Mouse (Mus musculus) c-Kit-positive CD71-positive TER-119-positive erythroid progenitor cells, embryonic 14.5 days (primary cell): ENCODE measurements around the gene Tbc1d8b.

ENCODE experiments used
- DNase-seq: peaks from one replicate; pipeline ENCODE4 v3.0.0-alpha.2; 2013; ENCODE audit warnings: low spot score

The Tbc1d8b gene

DNA sequence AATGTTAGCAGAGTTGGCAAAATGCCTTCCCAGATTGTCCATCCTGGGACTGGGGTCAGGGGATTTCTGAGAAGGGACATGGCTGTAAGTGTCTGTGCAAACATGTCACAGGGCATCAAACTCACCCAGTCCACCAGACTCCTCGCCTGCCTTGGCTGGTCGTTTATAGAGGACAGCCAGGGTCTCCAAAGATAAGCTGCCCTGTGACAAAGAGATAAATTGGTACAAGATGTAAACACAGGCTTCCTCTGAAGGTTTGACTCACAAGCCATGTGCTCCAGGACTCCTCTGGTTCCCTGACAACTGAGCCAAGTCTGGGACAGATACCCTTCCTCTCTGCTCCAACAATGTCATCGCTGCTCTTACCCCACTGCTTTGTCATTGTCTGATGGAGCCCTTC is 96.2 kb downstream of the Tbc1d8b start:
- peak; percentile 13 for DNase-seq

DNA sequence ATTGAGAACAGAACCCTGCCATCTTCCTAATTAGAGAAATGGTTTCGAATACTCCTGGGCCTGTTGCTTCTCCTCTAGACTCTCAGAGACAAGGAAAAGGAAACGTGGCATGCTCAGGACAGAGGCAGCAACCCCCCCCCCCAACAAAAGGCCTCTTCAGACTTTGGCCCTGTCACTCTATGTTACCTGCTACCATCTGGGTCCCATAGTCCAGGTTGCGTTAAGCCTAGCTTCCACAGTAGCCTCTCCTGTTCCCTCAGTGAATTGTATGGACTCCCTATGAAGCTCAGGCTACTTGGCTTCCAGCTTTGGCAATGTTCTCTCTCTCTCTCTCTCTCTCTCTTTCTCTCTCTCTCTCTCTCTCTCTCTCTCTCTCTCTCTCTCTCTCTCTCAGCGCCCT is 96.8 kb downstream of the Tbc1d8b start:
- no peak for DNase-seq

DNA sequence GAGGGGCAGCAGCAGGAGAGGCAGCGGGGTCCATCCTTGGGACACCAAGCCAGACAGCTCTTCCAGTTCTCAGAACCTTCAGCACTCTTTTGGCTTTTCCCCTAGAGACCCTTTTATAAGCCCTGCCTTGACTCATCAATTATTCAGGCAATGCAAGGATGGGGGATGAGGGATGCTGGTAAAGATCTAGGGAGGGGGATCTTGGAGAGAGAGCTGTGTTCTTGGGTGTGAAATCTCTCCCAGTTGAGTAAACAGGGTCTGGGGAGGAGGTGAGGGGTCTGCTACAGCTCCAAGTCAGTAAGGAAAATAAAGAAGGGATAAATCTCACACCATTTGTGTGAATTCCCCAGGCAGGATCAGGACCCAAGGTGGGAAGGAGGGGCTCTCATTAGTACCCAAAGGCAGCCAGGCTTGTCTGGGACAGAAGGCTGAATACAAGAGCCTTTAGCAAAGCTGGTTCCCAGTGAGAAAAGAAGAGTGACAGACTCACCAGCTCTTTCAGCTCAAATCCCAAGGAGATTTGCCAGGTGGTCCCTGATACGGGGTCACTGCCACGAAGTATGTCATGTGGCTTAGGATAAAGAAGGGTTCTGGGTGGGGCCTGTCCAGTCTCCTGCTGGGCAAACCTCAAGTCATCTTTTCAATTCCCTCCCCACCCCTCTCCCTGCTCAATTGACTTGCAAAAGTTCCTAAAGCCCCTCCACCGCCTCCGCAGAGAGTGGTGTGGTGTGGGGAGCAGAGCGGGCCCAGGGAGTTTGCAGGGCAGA is 97.7 kb downstream of the Tbc1d8b start, which contains the start of gene Ripply1:
TSS of gene Ripply1 (minus strand) at position 76 of the 767 bp plus-strand sequence.
- no peak for DNase-seq

DNA sequence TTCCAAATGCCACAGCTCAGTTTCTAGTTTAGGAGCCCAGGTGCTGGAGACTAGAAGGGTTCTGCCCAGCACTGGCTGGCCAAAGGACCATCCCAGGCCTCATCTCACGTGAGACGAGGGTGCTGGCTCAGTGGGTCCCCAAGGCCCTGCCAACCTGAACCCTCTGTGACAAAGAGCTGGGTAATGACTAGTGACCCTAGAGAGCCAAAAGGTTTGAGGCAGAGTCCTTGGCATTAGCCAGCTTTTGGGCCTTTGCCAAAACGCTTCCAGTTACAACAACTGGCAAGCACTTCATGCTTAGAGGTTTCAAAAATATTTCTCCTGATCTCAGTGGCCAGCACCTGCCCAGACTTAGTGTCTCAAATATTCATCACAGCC is 98.2 kb downstream of the Tbc1d8b start:
- no peak for DNase-seq

DNA sequence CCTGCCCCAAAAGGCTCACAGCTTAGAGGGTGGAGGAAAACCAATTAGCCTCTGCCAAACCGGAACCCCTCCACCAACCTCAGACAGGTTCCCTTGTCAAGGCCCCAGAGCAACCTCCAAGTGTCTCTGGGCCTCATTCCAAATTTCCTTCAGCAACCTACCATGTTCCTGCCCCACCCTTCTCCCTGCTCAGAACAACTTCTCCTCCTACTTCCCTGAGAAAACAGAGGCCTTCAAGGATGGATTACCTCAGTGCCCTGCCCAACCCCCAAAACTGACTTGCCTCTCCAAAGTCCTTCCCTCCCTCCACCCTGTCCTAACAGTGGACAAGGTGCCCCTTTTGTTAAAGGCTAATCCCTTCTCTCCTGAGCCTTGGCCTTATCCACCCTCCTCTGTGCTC is 101.0 kb downstream of the Tbc1d8b start:
- no peak for DNase-seq

DNA sequence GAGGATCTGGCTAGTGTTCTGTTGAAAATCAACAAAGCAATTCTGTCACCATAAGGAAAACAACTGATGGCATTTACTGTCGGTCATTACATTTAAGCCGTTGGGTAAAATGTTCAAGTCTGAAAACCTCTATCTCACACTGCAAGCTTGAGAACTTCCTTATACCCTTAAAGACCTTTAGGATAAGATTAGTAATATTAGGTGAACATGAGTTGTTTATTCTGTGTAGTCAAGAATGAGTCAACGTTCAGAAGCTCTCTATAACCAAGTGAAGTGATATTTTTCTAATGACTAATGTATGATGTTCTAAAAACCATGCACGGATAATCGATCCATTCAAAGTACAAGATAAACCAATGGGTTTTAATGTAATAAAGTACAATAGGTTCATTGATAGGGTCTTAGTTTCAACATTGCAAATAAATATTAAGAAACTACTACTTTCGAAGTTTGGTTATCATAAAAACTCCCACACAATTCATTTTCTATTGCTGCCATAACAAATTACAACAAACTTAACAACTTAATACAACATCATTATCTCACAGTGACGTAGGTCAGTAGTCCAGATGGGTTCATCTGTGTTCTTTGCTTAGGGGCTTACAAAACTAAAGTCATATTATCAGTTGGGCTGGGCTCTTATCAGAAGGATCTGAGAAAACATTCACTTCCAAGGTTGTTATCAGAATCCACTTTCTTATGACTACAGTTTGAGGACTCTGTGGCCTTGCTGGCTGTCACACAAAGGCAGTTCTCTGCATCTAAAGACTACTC is 109.5 kb downstream of the Tbc1d8b start:
- DNase-seq, result no peak

DNA sequence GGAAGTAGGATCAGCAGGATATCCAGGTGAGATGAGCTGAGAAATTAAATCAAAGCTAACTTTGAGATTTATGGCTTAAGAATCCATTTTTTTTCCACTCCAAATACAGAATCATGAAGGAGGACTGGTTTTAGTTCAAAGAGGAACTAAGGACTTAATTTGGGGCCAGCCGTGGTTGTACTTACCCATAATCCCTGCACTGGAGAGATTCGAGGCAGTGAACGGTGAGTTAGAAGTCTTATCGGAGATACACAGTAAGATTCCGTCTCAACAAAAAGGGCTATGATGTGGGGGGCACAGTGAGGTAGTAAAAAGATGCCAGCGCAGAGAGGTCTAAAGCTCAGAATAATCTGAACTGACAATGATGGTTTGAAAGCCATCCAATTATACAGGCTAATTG is 111.2 kb downstream of the Tbc1d8b start:
- no peak for DNase-seq

DNA sequence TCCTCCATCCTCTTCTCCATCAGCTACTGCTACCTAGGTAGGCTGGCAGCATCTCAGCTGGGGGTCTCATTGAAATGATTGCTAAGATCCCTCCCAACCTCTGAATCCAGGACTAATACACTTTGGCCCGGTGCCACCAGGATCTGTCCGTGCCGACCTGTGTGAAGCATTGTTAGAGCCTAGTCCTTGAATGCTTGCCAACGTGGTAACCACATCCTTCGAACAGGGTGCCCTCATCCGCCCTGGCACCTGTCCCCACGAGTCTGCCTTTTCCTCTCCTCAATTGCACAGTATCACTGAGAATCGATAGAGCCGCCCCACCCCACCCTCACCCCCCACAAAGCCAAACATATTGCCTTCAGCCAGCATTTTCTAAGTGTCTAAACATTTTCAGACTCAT is 113.1 kb downstream of the Tbc1d8b start:
- DNase-seq, result no peak

DNA sequence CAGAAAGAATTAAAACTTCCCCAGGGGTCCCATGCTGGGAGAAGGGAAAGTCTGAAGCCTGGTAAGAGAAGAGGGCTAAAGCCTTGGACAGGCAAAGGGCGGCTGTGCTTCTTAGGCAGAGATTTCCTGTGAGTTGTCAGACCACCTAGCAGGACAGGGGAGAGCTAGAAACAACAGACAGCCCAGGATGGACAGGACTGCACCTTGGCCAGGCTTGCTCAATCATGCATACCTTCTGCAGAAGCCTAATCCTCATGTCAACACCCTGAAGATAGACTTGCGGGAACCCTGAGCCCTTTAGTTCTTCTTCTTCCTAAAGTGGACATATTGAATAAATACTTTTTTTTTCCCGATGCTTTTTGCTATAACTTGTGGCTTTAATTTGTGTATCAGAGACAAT is 115.2 kb downstream of the Tbc1d8b start:
- no peak for DNase-seq

DNA sequence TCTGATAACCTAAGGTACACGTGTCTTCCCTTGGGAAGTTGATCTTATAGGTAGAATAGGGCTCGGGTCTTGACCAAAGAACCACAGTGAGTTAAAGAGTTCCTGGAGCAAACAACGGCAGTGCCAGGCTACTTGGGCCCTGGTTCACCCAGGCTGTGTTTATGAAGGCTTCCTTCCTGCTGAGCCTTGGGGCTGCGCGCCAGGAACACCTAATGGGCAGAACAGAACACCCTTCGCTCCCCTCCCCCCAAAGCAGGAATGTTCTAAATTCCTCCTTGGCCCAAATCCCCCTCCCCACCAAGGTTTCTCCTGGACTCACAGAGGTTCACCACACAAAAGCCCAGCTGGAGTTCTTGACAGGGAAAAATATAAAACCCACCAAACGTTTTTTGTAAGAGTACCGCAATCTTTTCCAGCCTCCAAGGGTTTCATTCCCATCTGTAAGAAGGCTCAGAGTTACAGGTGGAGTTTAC is 115.6 kb downstream of the Tbc1d8b start, which contains the start of gene Cldn2:
TSS of gene Cldn2 (plus strand) at position 423 of the 473 bp plus-strand sequence.
- DNase-seq, result no peak
